Mouse (Mus musculus) pancreas, adult 10 weeks (tissue): Measurements from ENCODE around the gene Prnp. TPM values are rescaled to one million over a fixed set of nuclear protein-coding genes. Genes with fewer than 3 reads are reported as not detected.

Experiments
- polyA plus RNA-seq: library from polyadenylated mRNA; stranded (reverse); fragments of 350-450 nt; fragmentation: Illumina TruSeq; extraction: RNeasy Lipid Tissue Mini Kit (QIAGEN cat#74804); gene quantifications from one replicate; pipeline ENCODE4 v1.2.3, GENCODE M21; 2015; ENCODE audit warnings: low read depth, low replicate concordance; ENCODE audit not compliant: insufficient read depth

The Prnp gene
- polyA plus RNA-seq: 38.7 TPM

DNA sequence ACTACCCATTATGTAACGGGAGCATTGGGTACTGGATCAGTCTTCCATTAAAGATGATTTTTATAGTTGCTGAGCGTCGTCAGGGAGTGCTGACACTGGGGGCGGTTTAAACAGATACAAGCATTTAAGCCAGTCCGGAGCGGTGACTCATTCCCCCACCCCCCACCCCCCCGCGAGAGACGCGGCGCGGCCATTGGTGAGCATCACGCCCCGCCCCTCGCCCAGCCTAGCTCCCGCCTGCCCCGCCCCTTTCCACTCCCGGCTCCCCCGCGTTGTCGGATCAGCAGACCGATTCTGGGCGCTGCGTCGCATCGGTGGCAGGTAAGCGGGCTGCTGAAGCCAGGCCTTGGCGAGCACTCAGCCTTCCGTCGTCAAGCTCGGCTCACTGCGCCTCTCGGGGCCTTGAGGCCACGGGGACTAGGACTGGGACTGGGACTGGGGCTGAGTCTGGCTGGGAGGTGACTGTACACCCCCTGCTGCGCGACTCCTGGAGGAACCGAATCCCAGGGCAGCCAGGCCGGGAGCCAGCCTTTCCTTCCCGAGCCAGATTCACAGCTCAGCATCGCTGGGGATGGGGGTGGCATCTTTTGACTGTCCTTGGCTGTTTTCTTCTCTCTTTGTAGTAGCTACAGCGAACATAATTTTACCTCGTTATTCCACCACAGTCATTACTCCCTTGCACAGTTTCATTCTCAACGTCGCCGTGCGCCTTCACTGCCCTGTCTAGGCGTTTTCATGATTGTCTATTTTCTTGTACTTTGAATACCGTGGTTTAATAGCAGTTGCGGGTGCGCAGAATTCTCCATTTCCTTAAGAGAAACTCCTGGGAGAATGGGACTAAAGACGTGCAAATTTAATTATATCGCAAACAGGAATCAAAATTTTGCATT lies at the start of gene Prnp, which contains the start of gene Prn:
Prnp (plus strand) TSS at position 246 of the 890 bp plus-strand sequence.
Prn (plus strand) TSS at position 275 of the 890 bp plus-strand sequence.

DNA sequence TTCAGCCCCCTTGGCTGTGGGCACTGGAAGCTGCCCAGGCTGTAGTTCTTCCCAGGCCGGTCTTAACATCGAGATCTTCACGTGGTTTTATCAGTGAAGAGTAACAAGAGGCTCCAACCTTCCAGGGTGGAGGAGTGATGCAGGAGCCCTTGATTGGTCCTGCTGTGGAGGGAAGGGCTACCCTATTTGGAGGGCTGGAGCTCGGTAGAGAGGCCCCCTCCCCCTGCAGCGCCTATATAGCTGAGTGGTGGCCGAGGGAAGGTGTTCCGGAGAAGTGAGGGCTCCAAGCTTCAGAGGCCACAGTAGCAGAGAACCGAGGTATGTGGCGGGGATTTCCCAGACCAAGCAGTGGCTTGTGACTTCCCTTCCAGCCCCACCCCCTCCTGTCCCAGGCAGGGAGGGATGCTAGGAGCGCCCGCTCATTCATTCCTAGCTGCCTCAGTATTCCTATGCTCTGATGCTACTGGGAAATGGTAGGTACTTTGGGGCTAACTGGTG lies 40.9 kb downstream of the Prnp start, which contains the start of gene Prnd:
Prnd (plus strand) TSS at position 264 of the 498 bp plus-strand sequence.

Other genes starting within 250 kb of the Prnp start
- gene Erv3, start 50.2 kb upstream of the Prnp start, polyA plus RNA-seq: not detected
- not detected for gene Prn, start within 50 bp of the Prnp start, polyA plus RNA-seq
- not detected for gene Prnd, start 40.9 kb downstream of the Prnp start, polyA plus RNA-seq
- gene Rassf2, start 120.3 kb downstream of the Prnp start, polyA plus RNA-seq: 3.9 TPM
- 4.2 TPM for gene Slc23a2, start 235.2 kb downstream of the Prnp start, polyA plus RNA-seq